Mouse (Mus musculus): ENCODE measurements around the gene Iqgap3. TPM values are rescaled to one million over a fixed set of nuclear protein-coding genes. Genes with fewer than 3 reads are reported as not detected.
A peak's percentile ranks its signal among the peaks of the same experiment; 100 is the strongest.

The Iqgap3 gene
- polyA plus RNA-seq, 1 experiment, result 3.3 TPM

GRCm38 (mm10) chr3:88133187-88133771, 51.5 kb downstream of the Iqgap3 start:
- H3K9me3 ChIP-seq, result 0 out of 2 replicates have a peak, but pooled peaks cover 4% of the 10 kb centered on the region
- peak overlapping the region; percentile 80 for H3K4me3 ChIP-seq (replicated peaks)
- H3K27me3 ChIP-seq (replicated peaks), result no peaks in the 10 kb centered on the region
- peaks cover 42% of the 10 kb centered on the region for H3K4me1 ChIP-seq
- H3K36me3 ChIP-seq (replicated peaks; ENCODE audit: low read length), result no peaks in the 10 kb centered on the region
- TF ChIP-seq FLI1 (IDR thresholded peaks at IDR 0.05; ENCODE audit: low read length) (no peak), GATA1 (IDR thresholded peaks at IDR 0.05; ENCODE audit: borderline replicate concordance, low read length) (no peak)

GRCm38 (mm10) chr3:88136346-88136745, 54.6 kb downstream of the Iqgap3 start:
- Histone ChIP-seq H3K27me3 (replicated peaks) (no peaks in the 10 kb centered on the region), H3K36me3 (replicated peaks; ENCODE audit: low read length) (no peaks in the 10 kb centered on the region), H3K4me3 (replicated peaks) (no peak overlapping the region), H3K9me3 (0 out of 2 replicates have a peak, but pooled peaks cover 4% of the 10 kb centered on the region), H3K4me1 (peaks cover 64% of the 10 kb centered on the region)
- no peak for TF ChIP-seq GATA1 (IDR thresholded peaks at IDR 0.05; ENCODE audit: borderline replicate concordance, low read length)

- no peaks in the 10 kb centered on the region for H3K36me3 ChIP-seq (replicated peaks; ENCODE audit: low read length)
- TF ChIP-seq FLI1 (IDR thresholded peaks at IDR 0.05; ENCODE audit: low read length) (no peak), GATA1 (IDR thresholded peaks at IDR 0.05; ENCODE audit: borderline replicate concordance, low read length) (no peak)
- peaks cover 68% of the 10 kb centered on the region for H3K4me1 ChIP-seq
- H3K27me3 ChIP-seq (replicated peaks), result no peaks in the 10 kb centered on the region
- H3K4me3 ChIP-seq (replicated peaks), result peak overlapping the region; percentile 96
- 0 out of 2 replicates have a peak, but pooled peaks cover 4% of the 10 kb centered on the region for H3K9me3 ChIP-seq
These were observed 55.2 kb downstream of the Iqgap3 start for GRCm38 (mm10) chr3:88136945-88137494.

GRCm38 (mm10) chr3:88137821-88138220, 56.0 kb downstream of the Iqgap3 start:
- Histone ChIP-seq H3K4me1 (peaks cover 60% of the 10 kb centered on the region), H3K9me3 (0 out of 2 replicates have a peak, but pooled peaks cover 4% of the 10 kb centered on the region), H3K36me3 (replicated peaks; ENCODE audit: low read length) (no peaks in the 10 kb centered on the region), H3K4me3 (replicated peaks) (peak overlapping the region; percentile 96), H3K27me3 (replicated peaks) (no peaks in the 10 kb centered on the region)
- TF ChIP-seq FLI1 (IDR thresholded peaks at IDR 0.05; ENCODE audit: low read length) (no peak), GATA1 (IDR thresholded peaks at IDR 0.05; ENCODE audit: borderline replicate concordance, low read length) (no peak)

GRCm38 (mm10) chr3:88138336-88139242, 56.8 kb downstream of the Iqgap3 start:
- H3K4me1 ChIP-seq, result peaks cover 57% of the 10 kb centered on the region
- H3K27me3 ChIP-seq (replicated peaks), result no peaks in the 10 kb centered on the region
- TF ChIP-seq GATA1 (IDR thresholded peaks at IDR 0.05; ENCODE audit: borderline replicate concordance, low read length) (no peak), FLI1 (IDR thresholded peaks at IDR 0.05; ENCODE audit: low read length) (no peak)
- 0 out of 2 replicates have a peak, but pooled peaks cover 4% of the 10 kb centered on the region for H3K9me3 ChIP-seq
- peak overlapping the region; percentile 96 for H3K4me3 ChIP-seq (replicated peaks)
- H3K36me3 ChIP-seq (replicated peaks; ENCODE audit: low read length), result no peaks in the 10 kb centered on the region

- no peak for TF ChIP-seq FLI1 (IDR thresholded peaks at IDR 0.05; ENCODE audit: low read length)
- no peak for TF ChIP-seq GATA1 (IDR thresholded peaks at IDR 0.05; ENCODE audit: borderline replicate concordance, low read length)
- peaks cover 4% of the 10 kb centered on the region for H3K36me3 ChIP-seq (replicated peaks; ENCODE audit: low read length)
- H3K4me3 ChIP-seq (replicated peaks), result peak overlapping the region; percentile 96
- H3K4me1 ChIP-seq, result peaks cover 61% of the 10 kb centered on the region
- H3K27me3 ChIP-seq (replicated peaks), result no peaks in the 10 kb centered on the region
- 0 out of 2 replicates have a peak, but pooled peaks cover 2% of the 10 kb centered on the region for H3K9me3 ChIP-seq
These were observed 57.7 kb downstream of the Iqgap3 start for GRCm38 (mm10) chr3:88139243-88140177.

GRCm38 (mm10) chr3:88140178-88140902, 58.6 kb downstream of the Iqgap3 start:
- TF ChIP-seq GATA1 (IDR thresholded peaks at IDR 0.05; ENCODE audit: borderline replicate concordance, low read length) (no peak), FLI1 (IDR thresholded peaks at IDR 0.05; ENCODE audit: low read length) (no peak)
- no peaks in the 10 kb centered on the region for H3K9me3 ChIP-seq
- H3K27me3 ChIP-seq (replicated peaks), result no peaks in the 10 kb centered on the region
- peaks cover 63% of the 10 kb centered on the region for H3K4me1 ChIP-seq
- H3K4me3 ChIP-seq (replicated peaks), result peak overlapping the region; percentile 96
- peaks cover 12% of the 10 kb centered on the region for H3K36me3 ChIP-seq (replicated peaks; ENCODE audit: low read length)

GRCm38 (mm10) chr3:88140903-88141430, 59.2 kb downstream of the Iqgap3 start:
- Histone ChIP-seq H3K27me3 (replicated peaks) (no peaks in the 10 kb centered on the region), H3K4me1 (peaks cover 70% of the 10 kb centered on the region), H3K4me3 (replicated peaks) (peak overlapping the region; percentile 96), H3K9me3 (no peaks in the 10 kb centered on the region), H3K36me3 (replicated peaks; ENCODE audit: low read length) (peaks cover 18% of the 10 kb centered on the region)
- TF ChIP-seq FLI1 (IDR thresholded peaks at IDR 0.05; ENCODE audit: low read length) (no peak), GATA1 (IDR thresholded peaks at IDR 0.05; ENCODE audit: borderline replicate concordance, low read length) (no peak)
